17 mouse cellular contexts compared by ENCODE assay signal in the genomic region with DNA sequence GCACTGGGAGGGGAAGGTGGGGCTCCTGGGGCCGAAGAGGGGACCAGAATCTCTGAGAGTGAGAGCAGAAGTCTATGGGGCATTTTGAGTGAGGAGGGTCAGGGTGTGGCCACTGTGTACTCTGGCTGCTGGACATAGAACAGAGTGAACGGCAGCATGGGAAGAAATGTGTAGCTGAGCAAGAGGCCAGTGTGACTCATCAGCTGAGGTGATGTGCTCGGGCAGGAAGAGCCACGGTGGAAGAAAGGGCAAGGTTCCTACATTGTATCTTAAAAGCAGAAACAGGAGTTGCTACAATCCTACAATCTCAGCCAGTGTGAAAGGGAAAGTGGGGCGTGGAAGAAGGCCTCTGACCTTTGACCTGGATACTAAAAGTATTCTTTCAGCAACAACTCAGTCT.
DNase-seq lines count a peak whose midpoint lies in the region; ATAC-seq and TF ChIP-seq lines count a peak whose summit lies in the region.
"Had no signal": no experiment of that assay in that cellular context is flagged by ENCODE, and none has a peak within 500 bp of the region (broad histone marks: within the 10 kb centered on the region; RNA-seq: fewer than 3 reads in every experiment).

No protein-coding gene starts in this region.

- H3K4me3 ChIP-seq in myocyte = no peak overlapping the region
- H3K4me3 ChIP-seq in midbrain, embryonic 11.5 days (ENCODE audit: low read depth, low read length) = no peak overlapping the region
- H3K4me3 ChIP-seq: embryonic facial prominence, embryonic 15.5 days; forebrain, embryonic 12.5 days; hindbrain, embryonic 10.5 days; midbrain, embryonic 13.5 days had no signal

- no peaks in the 10 kb centered on the region for H3K27me3 ChIP-seq in myocyte (ENCODE audit: control insufficient read depth, insufficient read depth, insufficient read length)
- no peaks in the 10 kb centered on the region for H3K27me3 ChIP-seq in midbrain, embryonic 11.5 days (ENCODE audit: control insufficient read depth, insufficient read depth, low read length)
- H3K27me3 ChIP-seq: embryonic facial prominence, embryonic 15.5 days; forebrain, embryonic 12.5 days; midbrain, embryonic 13.5 days had no signal

- H3K27ac ChIP-seq in midbrain, embryonic 11.5 days (ENCODE audit: low read depth, low read length) = no peak overlapping the region
- H3K27ac ChIP-seq: embryonic facial prominence, embryonic 15.5 days; forebrain, embryonic 12.5 days; hindbrain, embryonic 10.5 days; macrophage; midbrain, embryonic 13.5 days had no signal

- no peaks in the 10 kb centered on the region for H3K36me3 ChIP-seq in myocyte (ENCODE audit: control insufficient read depth, insufficient read depth)
- no peaks in the 10 kb centered on the region for H3K36me3 ChIP-seq in midbrain, embryonic 11.5 days (ENCODE audit: control insufficient read depth, insufficient read depth, low read length)
- H3K36me3 ChIP-seq: embryonic facial prominence, embryonic 15.5 days; forebrain, embryonic 12.5 days; hindbrain, embryonic 10.5 days; midbrain, embryonic 13.5 days had no signal

- H3K4me1 ChIP-seq in midbrain, embryonic 11.5 days (ENCODE audit: control insufficient read depth, insufficient read depth, low read length) = no peaks in the 10 kb centered on the region
- H3K4me1 ChIP-seq: forebrain, embryonic 12.5 days; hindbrain, embryonic 10.5 days; midbrain, embryonic 13.5 days had no signal

- H3ac ChIP-seq in myocyte (ENCODE audit: control insufficient read depth, insufficient read length) = no peak overlapping the region

- H3K79me2 ChIP-seq in myocyte (ENCODE audit: control insufficient read depth, insufficient read depth) = peaks cover 6% of the 10 kb centered on the region

- no peaks in the 10 kb centered on the region for H3K9me3 ChIP-seq in midbrain, embryonic 11.5 days (ENCODE audit: control insufficient read depth, low read length)
- H3K9me3 ChIP-seq: embryonic facial prominence, embryonic 15.5 days; forebrain, embryonic 12.5 days; hindbrain, embryonic 10.5 days; midbrain, embryonic 13.5 days had no signal

- 66% methylated on average over 5 of the region's 5 CpGs for WGBS in midbrain, embryonic 11.5 days

- no peak for ATAC-seq in midbrain, embryonic 11.5 days (ENCODE audit: low FRiP score)
- ATAC-seq: midbrain, embryonic 13.5 days had no signal

- H3K9ac ChIP-seq in midbrain, embryonic 11.5 days (ENCODE audit: low read length) = no peak overlapping the region
- H3K9ac ChIP-seq: embryonic facial prominence, embryonic 15.5 days; forebrain, embryonic 12.5 days; midbrain, embryonic 13.5 days had no signal

- H3K4me2 ChIP-seq in myocyte (ENCODE audit: low read depth) = peak overlapping the region; percentile 24
- no peak overlapping the region for H3K4me2 ChIP-seq in midbrain, embryonic 11.5 days
- H3K4me2 ChIP-seq: embryonic facial prominence, embryonic 15.5 days; forebrain, embryonic 12.5 days; midbrain, embryonic 13.5 days had no signal

- no peak for TF ChIP-seq POLR2A in myocyte (IDR thresholded peaks at IDR 0.05; ENCODE audit: insufficient read length, low read depth)

- peak; percentile 9 for DNase-seq in adrenal gland, postnatal 10 days
- no peak for DNase-seq in adrenal gland, adult 18-20 months (ENCODE audit: low spot score in 2 of 2)
- peak; percentile 31 for DNase-seq in testis, postnatal 14 days (ENCODE audit: low spot score)
- no peak for DNase-seq in testis, postnatal 10 days (ENCODE audit: low spot score)
- DNase-seq in NIH3T3 (ENCODE audit: low read depth) = peak; percentile 72
- no peak for DNase-seq in midbrain, embryonic 11.5 days (ENCODE audit: low spot score, missing footprints)
- no peak for DNase-seq in neural tube, embryonic 10.5 days (ENCODE audit: extremely low spot score, low spot score)
- DNase-seq: cerebellum, adult 9-10 months; gastrocnemius, postnatal 10 days; heart, adult 18-20 months; lung, adult 2 months had no signal

TF ChIP-seq in myocyte, 11 proteins besides CTCF, POLR2A, EP300 and RAD21:
- TF ChIP-seq USF1 (IDR thresholded peaks at IDR 0.05; ENCODE audit: low read depth) (no peak), MAX (IDR thresholded peaks at IDR 0.05; ENCODE audit: low read depth) (no peak), MYOD1 (IDR thresholded peaks at IDR 0.05; ENCODE audit: control insufficient read depth in 1 of 3, insufficient read length in 2 of 3, low read depth in 2 of 3) (no peak), CEBPB (IDR thresholded peaks at IDR 0.05; ENCODE audit: insufficient read depth, poor library complexity, severe bottlenecking) (no peak), REST (IDR thresholded peaks at IDR 0.05; ENCODE audit: insufficient read depth, insufficient read length) (no peak), TCF12 (IDR thresholded peaks at IDR 0.05; ENCODE audit: insufficient read depth, poor library complexity, severe bottlenecking) (no peak)

Comparison
In these comparisons a context has a peak if more than half of its experiments do, and no peak if none do; other contexts are left out.
1. DNase-seq: peak in adrenal gland, postnatal 10 days (single experiment), testis, postnatal 14 days (single experiment) and NIH3T3 (single experiment); none in adrenal gland, adult 18-20 months (0 of 2), testis, postnatal 10 days (single experiment), midbrain, embryonic 11.5 days (single experiment) and neural tube, embryonic 10.5 days (single experiment).